Mouse (Mus musculus) heart, postnatal 0 days (tissue): ENCODE measurements at regions not wholly inside any gene's neighbourhood (a gene's known extent, or its start where the extent isn't known, plus 50 kb on each side); places are given as distances from the start of the nearest gene placed in this dataset.

Experiments
- CTCF ChIP-seq: IDR thresholded peaks from 2 replicates; pipeline ENCODE4 v1.5.1; 2016; ENCODE audit warnings: antibody characterized with exemption, control low read depth, low read depth
- EP300 ChIP-seq: IDR thresholded peaks from 2 replicates; pipeline ENCODE4 v1.6.1; 2016; ENCODE audit warnings: antibody characterized with exemption, low read depth

- no peak for TF ChIP-seq CTCF
- TF ChIP-seq EP300 = no peak
These were observed 240.8 kb upstream of the Cxadr start for GRCm38 (mm10) chr16:78060516-78060915.
